Mouse (Mus musculus) kidney, adult 2 months (tissue): ENCODE data around the gene Npdc1.

Experiments
- CTCF ChIP-seq: fragments of 200-500 bp; conservative IDR thresholded peaks from 2 replicates; pipeline ENCODE4 v1.5.1; 2011; ENCODE audit warnings: low read depth, mild to moderate bottlenecking, control low read depth, low read length, moderate library complexity, mixed read lengths; ENCODE audit not compliant: insufficient read depth, insufficient read length
- POLR2A ChIP-seq: fragments of 200-500 bp; IDR thresholded peaks from one replicate; pipeline ENCODE4 v1.6.1; 2011; ENCODE audit warnings: low read depth, low read length, control low read depth

GRCm38 (mm10) chr2:25371764-25372643 lies 27.1 kb upstream of the Npdc1 start, which contains the start of gene Sapcd2:
- TF ChIP-seq CTCF (no peak), POLR2A (no peak)
